Mouse (Mus musculus): Measurements from ENCODE around the gene Jund. TPM values are rescaled to one million over a fixed set of nuclear protein-coding genes. Genes with fewer than 3 reads are reported as not detected.

The Jund gene
- 100 to 1,000 TPM; 178 to 214 TPM for total RNA-seq (2021)

- intact Hi-C loops (cut with DNase I) = no loop called here
- peak; percentile 99 to 100 for DNase-seq
Observed at GRCm38 (mm10) chr8:70698310-70699109, at the start of gene Jund. Gene Jund, plus strand, starts transcription at chr8:70698949.

- peak; percentile 93 to 94 for DNase-seq
- intact Hi-C loops (cut with DNase I) = no loop called here
Observed at GRCm38 (mm10) chr8:70649324-70649723, 49.4 kb upstream of the Jund start.

DNA sequence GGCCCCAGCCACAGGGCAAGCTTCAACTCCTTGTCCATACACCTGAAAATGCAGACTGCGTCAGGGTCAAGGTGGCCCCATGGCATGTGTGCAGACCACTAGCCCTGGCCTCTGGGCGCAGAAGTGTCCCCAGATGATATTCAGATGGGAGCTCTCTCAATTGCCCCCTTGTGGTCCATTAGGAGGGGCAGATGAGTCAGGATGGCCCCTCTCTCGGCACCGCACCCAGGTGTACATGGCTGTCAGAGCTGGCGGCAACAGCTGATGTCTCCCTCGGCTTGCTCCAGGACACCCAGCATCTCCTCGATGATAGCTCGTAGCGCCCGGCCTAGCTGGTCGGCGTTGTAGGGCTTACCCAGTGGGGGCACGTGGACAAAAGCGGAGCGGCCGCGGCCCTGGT, 48.4 kb upstream of the Jund start:
- no peak for DNase-seq

GRCm38 (mm10) chr8:70653226-70653625, 45.5 kb upstream of the Jund start:
- peak; percentile 52 to 77 for DNase-seq
- intact Hi-C loops (cut with DNase I) = loop anchor here (1.0 to 5.0 kb wide), 2 partner anchors 24 to 41 kb away; no protein-coding TSS in a partner anchor

More for the DNA sequence above, 48.4 kb upstream of the Jund start:
- intact Hi-C loops (cut with DNase I) = loop anchor here (5.0 kb wide), 1 partner anchor 38 kb away; no protein-coding TSS in a partner anchor

- DNase-seq = no peak
- intact Hi-C loops (cut with DNase I) = loop anchor here (5.0 kb wide), 1 partner anchor 42 kb away; no protein-coding TSS in a partner anchor
Observed at GRCm38 (mm10) chr8:70654121-70654520, 44.6 kb upstream of the Jund start.

GRCm38 (mm10) chr8:70655469-70655868, 43.3 kb upstream of the Jund start:
- no peak for DNase-seq
- intact Hi-C loops (cut with DNase I) = no loop called here

GRCm38 (mm10) chr8:70656193-70656790, 42.5 kb upstream of the Jund start:
- intact Hi-C loops (cut with DNase I) = no loop called here
- no peak for DNase-seq

DNA sequence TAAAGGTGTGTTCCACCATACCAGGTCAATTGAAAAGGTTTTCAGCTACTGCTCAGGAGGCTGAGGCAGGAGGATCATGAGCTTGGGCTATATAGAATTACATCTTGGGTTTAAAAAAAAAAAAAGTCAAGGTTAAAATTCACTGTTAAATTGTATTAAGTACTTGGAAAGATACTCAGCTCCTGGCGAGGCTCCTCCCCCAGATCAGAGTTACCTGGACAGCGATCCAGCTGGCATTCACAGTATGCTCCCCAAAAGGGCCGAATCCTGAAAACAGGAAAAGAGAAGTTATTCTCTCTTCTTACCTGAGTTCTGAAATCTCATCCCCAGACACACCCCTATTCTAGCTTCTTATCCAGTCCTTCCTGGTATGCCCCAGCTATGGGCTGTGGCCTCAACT, 41.5 kb upstream of the Jund start:
- DNase-seq = no peak
- intact Hi-C loops (cut with DNase I) = no loop called here

DNA sequence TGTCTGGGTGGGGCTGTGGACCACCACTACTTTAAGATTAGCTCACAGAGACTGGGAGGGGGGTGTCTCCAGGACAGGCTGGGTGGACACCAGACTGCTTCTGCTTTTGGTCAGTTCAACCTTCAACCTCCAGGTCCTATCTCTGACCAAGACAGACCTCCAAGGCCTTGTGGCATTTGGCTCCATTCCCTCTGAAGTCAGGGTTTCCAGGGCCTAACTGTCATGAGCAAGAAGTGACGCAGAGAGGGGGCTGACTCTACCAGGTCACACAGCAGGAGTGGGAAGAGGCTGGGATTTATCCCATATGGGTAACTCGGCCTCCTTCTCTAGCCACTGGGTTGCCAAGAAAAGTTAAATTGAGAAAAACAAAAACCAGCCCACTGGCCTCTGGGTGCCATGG, 41.0 kb upstream of the Jund start:
- DNase-seq = no peak
- intact Hi-C loops (cut with DNase I) = no loop called here

DNA sequence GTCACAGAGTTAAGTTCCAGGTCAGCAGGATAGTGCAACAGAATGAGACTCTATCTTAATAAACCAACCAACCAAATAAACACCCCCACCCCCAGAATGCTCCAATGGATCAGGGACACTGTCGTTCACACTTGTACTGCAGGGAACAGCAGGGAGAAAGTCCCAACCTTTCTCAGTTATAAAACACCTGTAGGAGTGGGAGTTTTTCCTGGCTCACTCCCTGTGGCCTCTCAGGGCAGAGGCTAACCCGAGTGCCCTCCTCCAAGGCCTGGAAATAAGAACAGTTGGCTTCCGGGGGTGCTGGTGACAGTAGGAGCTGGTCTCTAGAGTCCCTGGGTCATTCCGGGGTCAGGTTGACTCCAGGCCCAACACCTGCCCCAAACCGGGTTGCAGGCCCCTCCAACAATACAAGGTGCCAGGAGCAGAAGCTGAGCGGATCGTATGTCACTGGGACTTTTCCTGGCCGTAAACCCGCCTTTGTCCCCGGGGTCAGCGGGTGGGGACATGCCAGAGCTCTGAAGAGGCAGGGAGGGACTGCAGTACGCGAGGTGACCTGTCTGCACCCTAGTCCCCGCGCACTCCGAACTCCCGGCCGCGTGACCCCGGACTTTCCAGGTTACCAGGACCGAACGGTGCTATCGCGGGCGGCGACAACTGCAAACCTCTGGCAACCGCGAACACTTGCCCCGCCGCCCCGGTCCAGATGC, 39.7 kb upstream of the Jund start:
- intact Hi-C loops (cut with DNase I) = no loop called here
- no peak for DNase-seq

- peak; percentile 92 to 94 for DNase-seq
- intact Hi-C loops (cut with DNase I) = no loop called here
Observed at GRCm38 (mm10) chr8:70659604-70660272, 39.0 kb upstream of the Jund start.

DNA sequence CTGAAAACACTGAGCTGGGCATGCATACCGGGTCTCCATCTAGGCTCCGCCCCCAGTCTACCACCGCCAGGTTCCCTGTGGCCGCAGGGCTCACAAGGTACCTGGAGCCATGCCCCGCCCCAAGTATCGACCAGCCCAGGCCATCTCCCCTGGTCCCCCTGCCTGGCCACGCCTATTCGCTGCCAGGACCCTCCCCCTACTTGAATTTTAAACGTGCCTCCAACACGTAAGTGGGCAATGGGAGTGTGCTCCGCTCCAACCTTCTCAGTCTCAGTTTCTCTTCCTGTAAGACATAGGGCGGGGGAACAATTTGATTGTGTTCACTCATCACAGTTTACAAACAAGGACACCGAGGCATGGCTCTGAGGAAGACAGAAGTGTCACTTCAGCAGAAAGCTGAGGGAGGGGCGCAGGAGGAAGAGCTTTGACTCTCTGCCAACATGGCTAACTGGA, 38.5 kb upstream of the Jund start, which contains the start of gene Pgpep1:
Gene Pgpep1, minus strand, starts transcription at position 116 of the 453 bp plus-strand sequence.
- DNase-seq = no peak
- intact Hi-C loops (cut with DNase I) = no loop called here

- no peak for DNase-seq
- intact Hi-C loops (cut with DNase I) = no loop called here
Observed at GRCm38 (mm10) chr8:70663691-70664090, 35.1 kb upstream of the Jund start.

- intact Hi-C loops (cut with DNase I) = no loop called here
- no peak for DNase-seq
Observed at GRCm38 (mm10) chr8:70664631-70665030, 34.1 kb upstream of the Jund start.

DNA sequence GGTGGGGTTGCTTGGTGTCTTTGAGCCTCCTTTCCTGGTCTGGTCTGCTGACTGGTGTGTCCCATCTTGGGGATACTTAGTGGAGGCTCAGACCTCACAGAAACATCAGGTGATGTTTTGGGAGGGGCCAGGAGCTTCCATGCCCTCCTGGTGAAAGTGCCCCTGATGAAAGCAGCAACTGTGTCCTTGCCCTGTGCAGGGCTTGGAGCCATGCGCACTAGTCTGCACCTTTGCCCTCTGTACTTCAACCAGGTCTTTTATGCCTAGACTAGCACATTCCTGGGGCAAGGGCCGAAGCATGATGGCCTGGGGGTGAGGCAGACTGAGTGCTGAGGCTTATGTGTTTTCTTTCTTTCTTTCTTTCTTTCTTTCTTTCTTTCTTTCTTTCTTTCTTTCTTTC, 33.1 kb upstream of the Jund start:
- no peak for DNase-seq
- intact Hi-C loops (cut with DNase I) = no loop called here

GRCm38 (mm10) chr8:70667071-70667470, 31.7 kb upstream of the Jund start:
- intact Hi-C loops (cut with DNase I) = no loop called here
- peak; percentile 80 to 81 for DNase-seq

DNA sequence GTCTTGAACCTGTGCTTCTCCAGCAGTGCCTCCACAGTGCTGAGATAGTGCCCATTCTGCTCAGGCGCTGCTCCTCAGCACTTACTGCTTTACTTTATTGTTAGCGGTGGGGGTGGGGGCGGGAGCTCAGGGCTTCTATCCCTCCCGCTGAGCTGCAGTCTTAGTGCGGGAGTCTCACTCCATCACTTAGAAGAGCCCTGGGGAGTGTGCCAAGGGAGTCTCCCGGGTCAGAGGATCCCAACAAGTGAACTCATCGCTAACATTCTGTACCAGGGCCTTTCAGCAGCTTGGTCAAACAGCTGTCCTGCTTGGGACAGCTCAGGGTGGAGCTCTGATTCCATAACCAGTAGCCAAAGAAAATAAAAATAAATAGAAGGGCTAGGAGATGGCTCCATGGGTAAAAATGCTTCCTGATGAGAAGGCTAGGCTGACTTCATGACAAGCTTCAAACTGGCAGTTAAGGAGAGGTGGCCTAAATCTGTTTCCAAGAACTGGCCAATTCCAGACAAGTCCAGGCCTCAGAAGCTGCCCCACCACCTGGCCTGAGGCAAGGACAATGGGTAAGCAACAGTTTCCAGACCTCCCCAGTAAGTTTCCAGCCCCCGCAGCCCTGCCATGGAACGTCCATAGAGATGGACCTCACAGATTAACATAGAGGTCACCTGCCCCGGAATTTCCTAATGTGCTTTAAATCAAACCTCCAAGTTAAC, 27.0 kb upstream of the Jund start:
- peak; percentile 69 to 70 for DNase-seq
- intact Hi-C loops (cut with DNase I) = no loop called here

GRCm38 (mm10) chr8:70672325-70673078, 26.2 kb upstream of the Jund start:
- intact Hi-C loops (cut with DNase I) = loop anchor here (1.0 kb wide), 1 partner anchor 28 kb away; no protein-coding TSS in a partner anchor
- DNase-seq = no peak
